Mouse (Mus musculus) erythroblast, adult 5-6 weeks (primary cell): ENCODE data around the gene Crls1. TPM values are rescaled to one million over a fixed set of nuclear protein-coding genes. Genes with fewer than 3 reads are reported as not detected.

ENCODE experiments used
- ATAC-seq: replicated peaks from 2 replicates; pipeline ENCODE4 v1.8.0; 2016; ENCODE audit warnings: moderate number of reproducible peaks, mild to moderate bottlenecking, moderate TSS enrichment, inconsistent platforms; ENCODE audit not compliant: poor library complexity, low FRiP score, severe bottlenecking
- total RNA-seq, 2 experiments: library from RNA; stranded (forward) in 1 of 2; stranded (reverse) in 1 of 2; fragments of 150-400 nt in 1 of 2; fragments of 200-764, 138-1000 nt in 1 of 2; gene quantifications; 2 replicates each; pipeline versions ENCODE4 v1.2.3 to v1.2.4; 2015 to 2017; ENCODE audit warnings: low replicate concordance in 2 of 2

The Crls1 gene
- total RNA-seq, 2 experiments from 2014 or later, result 7.1 to 8.3 TPM

DNA sequence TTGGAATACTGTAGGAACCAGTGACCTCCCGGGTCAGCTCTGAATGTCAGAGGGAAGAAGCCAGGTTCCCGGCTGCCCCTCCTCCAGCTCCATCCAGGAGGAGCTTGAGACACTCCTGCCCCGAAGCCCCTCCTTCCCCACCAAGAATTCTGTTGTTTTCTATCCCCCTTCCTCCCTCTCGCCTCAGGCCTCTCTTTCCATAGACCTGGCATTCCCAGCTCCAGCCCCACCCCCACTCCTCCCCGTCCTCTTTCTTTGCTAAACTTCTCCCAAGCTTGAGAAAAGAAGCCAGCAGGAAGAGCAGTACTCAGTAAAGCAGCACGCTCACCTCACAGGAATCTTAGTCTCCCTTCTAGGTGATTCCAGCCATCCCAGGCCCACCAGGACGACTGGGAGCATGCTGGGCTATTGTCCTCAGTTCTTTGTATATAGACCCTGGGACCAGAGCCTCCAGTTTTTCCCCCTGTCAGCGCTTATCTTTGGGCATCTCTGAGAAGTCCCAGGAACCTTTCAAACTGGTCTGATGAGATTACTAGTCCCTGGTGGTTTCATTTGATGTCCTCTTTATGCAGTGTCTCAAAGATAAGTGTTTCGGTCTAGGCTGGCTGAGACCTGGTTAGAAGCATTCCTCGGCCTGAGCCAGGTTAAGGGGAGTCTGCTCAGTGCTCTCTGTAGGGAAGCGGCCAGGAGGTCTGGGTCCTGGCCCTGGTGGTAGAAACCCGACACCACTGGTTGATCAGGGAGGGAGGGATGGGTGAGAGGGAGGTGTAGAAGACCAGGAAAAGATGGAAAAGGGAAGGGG lies 34.6 kb downstream of the Crls1 start, which contains the start of gene Lrrn4:
Lrrn4 (minus strand) TSS at position 48 of the 802 bp plus-strand sequence.
- ATAC-seq, result no peak

DNA sequence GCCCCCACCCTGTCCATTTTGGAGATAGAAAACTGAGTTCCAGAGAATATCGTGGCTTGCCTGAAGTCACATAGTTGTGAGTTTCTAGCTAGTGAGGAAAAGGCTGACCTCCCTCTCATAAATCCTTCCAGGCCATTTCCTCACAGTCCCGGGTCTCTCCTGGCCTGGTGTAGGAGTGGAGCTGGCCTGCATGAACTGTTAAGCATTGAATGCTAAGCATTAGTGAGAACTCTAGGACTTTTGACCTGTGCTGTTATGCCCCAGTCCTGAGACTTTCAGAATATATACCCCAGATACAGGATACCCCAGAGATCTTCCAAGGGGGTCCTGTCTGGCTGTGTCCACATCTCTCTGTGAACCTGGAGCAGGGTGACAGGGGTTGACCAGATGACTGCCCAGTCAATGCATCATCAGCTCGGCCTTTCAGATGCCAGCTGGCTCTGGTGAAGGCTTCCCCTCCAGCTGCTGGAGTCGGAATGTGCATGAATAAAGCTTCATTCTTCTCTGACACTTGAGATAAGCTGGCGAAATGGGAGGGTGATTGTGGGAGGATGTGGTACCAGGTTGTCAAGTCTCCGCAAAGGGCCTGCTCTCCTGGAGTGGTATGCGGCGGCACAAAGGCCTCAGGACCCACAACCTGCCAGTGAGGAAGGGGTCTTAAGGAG lies 38.0 kb downstream of the Crls1 start:
- ATAC-seq, result no peak

DNA sequence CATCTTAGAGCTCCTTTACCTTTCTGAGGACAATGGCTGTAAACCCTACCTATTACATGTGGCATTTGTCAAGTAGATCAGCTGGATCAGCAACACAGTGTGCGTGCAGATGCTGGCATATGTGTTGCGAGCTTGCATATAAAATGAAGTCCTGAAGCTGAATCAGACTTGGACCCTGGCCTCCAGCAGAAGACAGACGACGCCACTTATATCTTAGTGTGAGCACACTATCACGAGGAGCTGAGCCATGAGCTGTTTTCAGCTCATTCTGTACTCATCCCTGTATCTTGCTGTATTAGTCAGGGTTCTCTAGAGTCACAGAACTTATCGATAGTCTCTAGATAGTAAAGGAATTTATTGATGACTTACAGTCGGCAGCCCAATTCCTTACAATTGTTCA lies 38.8 kb downstream of the Crls1 start:
- ATAC-seq, result no peak

DNA sequence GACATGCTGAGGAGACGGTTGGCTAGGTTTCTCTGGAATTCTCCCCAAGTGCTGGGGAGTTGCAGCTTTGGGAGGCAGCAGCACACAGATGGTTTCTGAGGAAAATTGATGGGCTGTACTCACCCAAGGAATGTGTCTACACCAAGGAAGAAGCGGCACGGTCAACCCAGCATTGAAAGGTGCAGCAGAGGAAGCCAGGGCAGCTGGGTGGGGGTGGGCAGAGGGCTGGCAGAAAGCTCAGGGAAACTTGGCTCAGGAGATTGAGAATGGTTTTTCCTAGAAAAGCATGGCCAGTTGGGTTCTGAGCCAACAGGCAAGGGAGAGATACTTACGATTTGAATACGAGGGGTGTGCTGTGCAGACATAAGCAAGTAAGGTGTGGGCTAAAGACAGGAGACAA lies 47.4 kb downstream of the Crls1 start:
- ATAC-seq, result no peak

DNA sequence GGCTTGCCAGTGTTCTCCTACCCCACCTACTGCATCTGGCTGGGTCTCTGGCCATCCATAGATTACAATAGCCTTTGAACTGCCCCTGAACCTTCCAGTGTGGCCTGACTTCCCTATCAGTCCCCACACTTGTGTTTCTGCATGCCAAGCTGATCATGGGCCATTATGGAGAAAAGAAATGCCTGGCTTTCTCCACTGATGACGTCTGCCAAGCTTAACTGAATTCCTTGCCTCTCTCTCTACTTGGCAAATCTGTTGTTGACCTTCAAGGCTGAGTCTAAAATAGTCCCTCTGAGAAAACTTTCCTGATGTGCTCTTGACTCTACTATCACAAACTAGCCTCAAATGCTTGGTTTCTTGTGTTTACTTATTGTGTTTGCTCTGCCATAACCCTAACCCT lies 51.7 kb downstream of the Crls1 start:
- ATAC-seq, result no peak

DNA sequence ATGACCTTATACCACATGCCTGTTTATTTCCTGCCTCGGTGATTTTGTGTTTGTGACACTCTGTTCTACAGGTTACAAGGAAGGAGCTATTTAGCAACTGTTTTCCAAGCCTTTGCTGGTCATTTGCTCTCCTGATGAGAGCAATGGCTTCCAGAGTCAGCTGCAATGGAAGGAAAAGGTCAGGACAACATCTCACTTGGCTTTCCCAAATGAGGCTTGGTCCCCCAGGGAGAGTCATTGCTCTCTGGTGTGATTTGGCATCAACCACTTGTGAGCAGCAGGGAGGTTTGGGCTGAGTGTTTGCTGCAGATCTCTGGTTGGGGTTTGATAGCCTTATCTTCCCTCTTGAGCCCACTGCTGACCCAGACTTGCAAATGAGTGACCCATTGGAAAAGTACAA lies 54.1 kb downstream of the Crls1 start:
- ATAC-seq, result no peak

DNA sequence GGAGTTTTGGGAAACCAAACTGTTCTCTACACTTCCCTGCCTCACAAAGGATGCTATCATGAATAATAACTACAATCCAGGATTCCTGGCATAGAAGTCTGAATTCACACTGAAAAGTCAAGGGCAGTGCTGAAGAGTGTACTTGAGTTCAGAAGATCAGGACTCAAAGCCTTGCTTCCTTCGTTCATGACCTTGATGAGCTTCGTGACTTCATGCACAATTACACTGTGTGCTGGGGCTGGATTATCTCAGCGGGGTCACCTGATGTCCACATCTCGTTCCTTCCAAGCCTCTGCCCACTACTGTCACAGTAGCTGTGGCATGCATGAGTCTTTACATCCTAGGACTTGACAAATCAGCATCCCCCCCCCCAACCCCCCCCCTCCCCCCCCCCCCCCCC lies 55.2 kb downstream of the Crls1 start:
- ATAC-seq, result no peak

DNA sequence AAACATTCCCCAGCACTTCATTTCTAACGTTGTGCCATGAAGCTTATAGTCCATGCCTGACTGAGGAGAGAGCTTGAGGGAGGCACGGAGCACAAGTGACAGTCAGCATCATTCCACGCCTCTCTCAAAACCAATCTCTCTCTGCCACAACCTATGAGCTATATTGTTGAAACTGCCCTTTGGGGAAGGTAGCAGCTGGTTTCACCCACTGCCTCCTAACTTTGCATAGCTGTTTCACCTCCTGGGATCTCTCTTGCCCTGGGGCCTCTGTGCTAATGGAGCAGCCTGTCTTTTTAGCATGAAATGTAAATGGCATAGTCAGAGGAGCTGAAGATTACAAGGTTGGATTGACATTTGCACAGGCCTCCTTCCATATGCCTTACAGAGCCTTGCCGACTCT lies 55.6 kb downstream of the Crls1 start:
- no peak for ATAC-seq

DNA sequence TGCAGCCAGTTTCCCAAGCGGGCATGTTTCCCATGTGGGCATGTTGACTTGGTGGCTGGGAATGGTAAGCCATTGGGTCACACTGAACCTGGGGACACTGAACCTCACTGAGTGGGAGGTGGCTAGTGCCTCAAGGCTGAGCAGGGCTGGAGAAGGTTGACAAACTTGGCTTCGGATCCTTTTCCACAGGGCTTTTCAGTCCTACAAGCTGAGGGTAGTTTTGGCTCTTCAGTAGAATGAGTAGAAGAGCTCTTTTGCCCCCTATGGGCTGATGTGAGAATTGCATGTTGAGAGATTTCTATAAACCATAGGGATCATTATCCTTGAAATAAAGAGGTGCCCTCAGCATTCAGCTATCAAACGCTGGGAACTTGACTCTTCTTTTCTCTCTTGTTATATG lies 57.0 kb downstream of the Crls1 start:
- ATAC-seq, result peak; percentile 76

DNA sequence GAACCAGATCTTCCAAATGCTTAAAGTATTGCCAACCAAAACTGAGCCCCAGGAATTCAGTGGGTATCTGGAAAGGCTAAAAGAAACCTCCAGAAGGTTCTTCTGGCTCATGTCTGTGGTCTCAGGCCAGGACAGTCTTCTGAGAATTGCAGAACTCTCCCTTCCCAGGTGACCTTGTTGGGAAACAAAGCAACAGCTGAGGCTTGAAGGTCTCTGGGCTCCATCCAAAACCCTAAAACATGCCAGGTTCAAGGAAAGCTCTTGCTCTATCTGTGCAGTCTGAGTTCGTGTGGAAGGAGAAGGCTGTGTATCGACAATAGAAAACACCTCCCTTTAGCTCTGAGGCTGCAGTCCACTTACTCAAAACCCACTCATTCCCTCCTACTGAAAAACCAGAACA lies 58.5 kb downstream of the Crls1 start:
- ATAC-seq, result no peak

DNA sequence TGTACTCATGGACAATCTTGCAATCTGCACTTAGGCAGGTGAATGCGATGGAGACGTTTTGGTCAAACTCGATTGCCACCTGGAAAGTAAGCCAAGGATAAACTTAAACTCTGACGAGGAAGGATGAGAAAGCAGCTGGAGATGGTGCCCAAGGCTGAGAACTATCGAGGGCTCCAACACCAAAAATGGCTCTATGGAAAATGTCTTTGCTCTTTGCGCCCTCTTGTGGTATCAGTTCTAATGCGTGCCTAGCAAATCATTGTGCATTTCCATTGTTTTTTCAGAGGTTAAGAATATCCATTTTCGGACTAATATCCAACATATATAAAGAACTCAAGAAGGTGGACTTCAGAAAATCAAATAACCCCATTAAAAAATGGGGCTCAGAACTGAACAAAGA lies 60.3 kb downstream of the Crls1 start:
- ATAC-seq, result no peak

DNA sequence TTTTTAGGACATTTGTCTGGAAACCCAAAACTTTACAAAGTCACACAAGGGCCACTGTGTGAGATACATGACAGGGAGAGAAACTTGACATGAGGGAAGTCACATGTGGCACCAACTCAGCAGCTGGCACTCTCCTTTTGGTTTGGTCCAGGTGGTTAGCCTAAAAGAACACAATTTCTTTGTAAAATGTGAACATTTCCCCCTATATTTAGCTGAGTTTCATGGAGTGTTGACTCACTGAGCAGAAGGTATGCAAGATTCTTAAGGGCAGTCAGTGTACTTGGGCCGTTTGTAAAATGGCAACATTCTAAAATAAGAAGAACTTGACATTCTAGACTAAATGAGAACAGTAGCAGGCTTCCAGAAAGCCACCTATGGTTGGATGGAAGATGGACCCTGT lies 68.3 kb downstream of the Crls1 start:
- no peak for ATAC-seq

Other genes starting within 250 kb of the Crls1 start
- 17.7 and 30.5 TPM in 2 replicates for gene Shld1, start 159.7 kb upstream of the Crls1 start, total RNA-seq (2015; ENCODE audit: low replicate concordance)
- gene Shld1, start 159.7 kb upstream of the Crls1 start, total RNA-seq (2017; ENCODE audit: low replicate concordance), result 26.1 and 27.6 TPM in 2 replicates
- gene Chgb, start 65.4 kb upstream of the Crls1 start, total RNA-seq (2015; ENCODE audit: low replicate concordance), result not detected in 2 replicates
- not detected in 2 replicates for gene Chgb, start 65.4 kb upstream of the Crls1 start, total RNA-seq (2017; ENCODE audit: low replicate concordance)
- 7.1 and 10.0 TPM in 2 replicates for gene Trmt6, start 30.6 kb upstream of the Crls1 start, total RNA-seq (2015; ENCODE audit: low replicate concordance)
- gene Trmt6, start 30.6 kb upstream of the Crls1 start, total RNA-seq (2017; ENCODE audit: low replicate concordance), result 7.5 and 7.7 TPM in 2 replicates
- gene Mcm8, start 30.5 kb upstream of the Crls1 start, total RNA-seq (2015; ENCODE audit: low replicate concordance), result 2.9 and 5.8 TPM in 2 replicates
- 4.6 and 4.8 TPM in 2 replicates for gene Mcm8, start 30.5 kb upstream of the Crls1 start, total RNA-seq (2017; ENCODE audit: low replicate concordance)
- not detected in 2 replicates for gene Lrrn4, start 34.2 kb downstream of the Crls1 start, total RNA-seq (2015; ENCODE audit: low replicate concordance)
- not detected in 2 replicates for gene Lrrn4, start 34.2 kb downstream of the Crls1 start, total RNA-seq (2017; ENCODE audit: low replicate concordance)
- not detected in 2 replicates for gene Fermt1, start 99.2 kb downstream of the Crls1 start, total RNA-seq (2015; ENCODE audit: low replicate concordance)
- gene Fermt1, start 99.2 kb downstream of the Crls1 start, total RNA-seq (2017; ENCODE audit: low replicate concordance), result not detected in 2 replicates